In genomic region chr10:111139170-111139569, GRCm38 (mm10) we compare ENCODE assay signal across 11 mouse cellular contexts.
"Had no signal": no experiment of that assay in that cellular context is flagged by ENCODE, and none has a peak within 500 bp of the region (broad histone marks: within the 10 kb centered on the region; RNA-seq: fewer than 3 reads in every experiment).

No protein-coding gene starts in this region.

- H3K27me3 ChIP-seq: limb, embryonic 13.5 days; liver, embryonic 12.5 days had no signal

- H3K36me3 ChIP-seq: limb, embryonic 13.5 days; liver, embryonic 12.5 days; midbrain, embryonic 10.5 days had no signal

- H3K9me3 ChIP-seq: limb, embryonic 13.5 days; liver, embryonic 12.5 days; midbrain, embryonic 10.5 days had no signal

- ATAC-seq: liver, embryonic 12.5 days had no signal

- H3K9ac ChIP-seq: limb, embryonic 13.5 days; liver, embryonic 12.5 days; lung, embryonic 14.5 days had no signal

- H3K4me2 ChIP-seq: limb, embryonic 13.5 days; liver, embryonic 12.5 days; lung, embryonic 14.5 days had no signal

- H3K4me3 ChIP-seq: layer of hippocampus, adult 2 months; limb, embryonic 13.5 days; liver, embryonic 12.5 days; midbrain, embryonic 10.5 days; myocyte had no signal

- H3K27ac ChIP-seq: layer of hippocampus, adult 2 months; limb, embryonic 13.5 days; liver, embryonic 12.5 days; midbrain, embryonic 10.5 days; stomach, postnatal 0 days had no signal

- DNase-seq: left cerebral cortex, postnatal 4 days; lung, postnatal 4 days; midbrain, embryonic 14.5 days; thymus, postnatal 14 days had no signal

- H3K4me1 ChIP-seq: liver, embryonic 12.5 days; midbrain, embryonic 10.5 days had no signal
